Mouse (Mus musculus) midbrain, embryonic 14.5 days (tissue): ENCODE measurements around the gene Map3k14. TPM values are rescaled to one million over a fixed set of nuclear protein-coding genes. Genes with fewer than 3 reads are reported as not detected.

Experiments
- ATAC-seq: fragments of 200-750 bp; cut with Nextera tagmentation; 2 replicates; pipeline ENCODE4 v1.8.0; 2017; ENCODE audit warnings: moderate number of reproducible peaks, moderate library complexity; ENCODE audit not compliant: low FRiP score, low TSS enrichment
- DNase-seq: peaks from one replicate; pipeline ENCODE4 v3.0.0-alpha.2; 2015
- H3K27ac ChIP-seq: fragments of 300-500 bp; sonication (generic); replicated peaks from 2 replicates; pipeline ENCODE4 v1.5.1; 2014; ENCODE audit warnings: mild to moderate bottlenecking, low read depth, low read length, moderate library complexity
- H3K27me3 ChIP-seq: fragments of 300-500 bp; sonication (generic); 2 replicates; pipeline ENCODE4 v1.6.1; 2014; ENCODE audit warnings: low read length, control low read depth, mixed read lengths; ENCODE audit not compliant: control insufficient read depth, insufficient read depth
- H3K36me3 ChIP-seq: fragments of 300-500 bp; sonication (generic); 2 replicates; pipeline ENCODE4 v1.6.1; 2014; ENCODE audit warnings: low read length, control low read depth; ENCODE audit not compliant: control insufficient read depth, insufficient read depth
- H3K4me1 ChIP-seq: fragments of 300-500 bp; sonication (generic); 2 replicates; pipeline ENCODE4 v1.6.1; 2014; ENCODE audit warnings: mild to moderate bottlenecking, antibody characterized with exemption, low read length, control low read depth; ENCODE audit not compliant: control insufficient read depth, insufficient read depth
- H3K4me2 ChIP-seq: fragments of 300-500 bp; sonication (generic); 2 replicates; pipeline ENCODE4 v1.6.1; 2014; ENCODE audit warnings: mild to moderate bottlenecking, low read length, moderate library complexity
- H3K4me3 ChIP-seq: fragments of 300-500 bp; sonication (generic); replicated peaks from 2 replicates; pipeline ENCODE4 v1.5.1; 2014; ENCODE audit warnings: low read depth, low read length
- H3K9ac ChIP-seq: fragments of 300-500 bp; sonication (generic); replicated peaks from 2 replicates; pipeline ENCODE4 v1.6.1; 2014; ENCODE audit warnings: mild to moderate bottlenecking, low read length, moderate library complexity
- H3K9me3 ChIP-seq: fragments of 300-500 bp; sonication (generic); 2 replicates; pipeline ENCODE4 v1.6.1; 2016; ENCODE audit warnings: low read length, control low read depth, mixed read lengths; ENCODE audit not compliant: control insufficient read depth
- WGBS: fragments of 180-500 bp; shearing (Covaris S2); extraction: QIAGEN DNeasy Blood & Tissue Kit; methylation state at CpG from one replicate; pipeline ENCODE4 v1.1.7; 2014; 5-methylcytosine and 5-hydroxymethylcytosine counted together
- polyA plus RNA-seq: library from polyadenylated mRNA; unstranded; fragments of >200 nt; fragmentation: Nextera tagmentation; extraction: Ambion mirVana; gene quantifications from 2 replicates; pipeline ENCODE4 v1.2.1, GENCODE M21; 2014

Gene Map3k14
- polyA plus RNA-seq, 1 experiment from 2014 or later = 3.4 TPM

GRCm38 (mm10) chr11:103184891-103185290 lies 82.4 kb downstream of the Map3k14 start:
- 42% methylated on average over 2 of the region's 2 CpGs for WGBS
- no peak overlapping the region for H3K9ac ChIP-seq

GRCm38 (mm10) chr11:103181911-103182310 lies 85.4 kb downstream of the Map3k14 start:
- Histone ChIP-seq H3K27ac (no peak overlapping the region), H3K9me3 (no peaks in the 10 kb centered on the region), H3K36me3 (no peaks in the 10 kb centered on the region), H3K4me1 (no peaks in the 10 kb centered on the region), H3K27me3 (no peaks in the 10 kb centered on the region), H3K4me3 (no peak overlapping the region), H3K9ac (no peak overlapping the region), H3K4me2 (no peak overlapping the region)
- 76% methylated on average over 3 of the region's 3 CpGs for WGBS
- no peak for DNase-seq
- no peak for ATAC-seq

More at GRCm38 (mm10) chr11:103184891-103185290, 82.4 kb downstream of the Map3k14 start:
- Histone ChIP-seq H3K36me3 (no peaks in the 10 kb centered on the region), H3K4me3 (no peak overlapping the region), H3K9me3 (no peaks in the 10 kb centered on the region), H3K4me2 (no peak overlapping the region), H3K4me1 (no peaks in the 10 kb centered on the region), H3K27ac (no peak overlapping the region), H3K27me3 (no peaks in the 10 kb centered on the region)
- DNase-seq (peak; percentile 80), ATAC-seq (no peak)

- ATAC-seq (no peak), DNase-seq (no peak)
- WGBS = 83% methylated on average over 9 of the region's 9 CpGs
Observed at GRCm38 (mm10) chr11:103181349-103181748, 85.9 kb downstream of the Map3k14 start.

GRCm38 (mm10) chr11:103180426-103180825 lies 86.8 kb downstream of the Map3k14 start:
- no peak overlapping the region for H3K4me2 ChIP-seq
- 75% methylated on average over 1 of the region's 1 CpGs for WGBS
- H3K9me3 ChIP-seq = no peaks in the 10 kb centered on the region
- H3K4me1 ChIP-seq = no peaks in the 10 kb centered on the region
- H3K9ac ChIP-seq = no peak overlapping the region
- no peak for DNase-seq
- H3K4me3 ChIP-seq = no peak overlapping the region
- H3K36me3 ChIP-seq = no peaks in the 10 kb centered on the region
- no peak for ATAC-seq
- no peaks in the 10 kb centered on the region for H3K27me3 ChIP-seq
- no peak overlapping the region for H3K27ac ChIP-seq

More at GRCm38 (mm10) chr11:103181349-103181748, 85.9 kb downstream of the Map3k14 start:
- Histone ChIP-seq H3K9ac (no peak overlapping the region), H3K27ac (no peak overlapping the region), H3K4me3 (no peak overlapping the region), H3K9me3 (no peaks in the 10 kb centered on the region), H3K4me2 (no peak overlapping the region), H3K36me3 (no peaks in the 10 kb centered on the region), H3K27me3 (no peaks in the 10 kb centered on the region), H3K4me1 (no peaks in the 10 kb centered on the region)

GRCm38 (mm10) chr11:103178748-103179147 lies 88.5 kb downstream of the Map3k14 start:
- Histone ChIP-seq H3K4me2 (no peak overlapping the region), H3K9ac (no peak overlapping the region), H3K4me1 (no peaks in the 10 kb centered on the region), H3K9me3 (no peaks in the 10 kb centered on the region), H3K27me3 (no peaks in the 10 kb centered on the region), H3K27ac (no peak overlapping the region), H3K36me3 (no peaks in the 10 kb centered on the region), H3K4me3 (no peak overlapping the region)
- WGBS = 86% methylated on average over 8 of the region's 8 CpGs
- DNase-seq (no peak), ATAC-seq (no peak)

GRCm38 (mm10) chr11:103177815-103178485 lies 89.3 kb downstream of the Map3k14 start:
- Histone ChIP-seq H3K9ac (no peak overlapping the region), H3K27me3 (no peaks in the 10 kb centered on the region), H3K36me3 (no peaks in the 10 kb centered on the region), H3K4me1 (no peaks in the 10 kb centered on the region), H3K4me2 (no peak overlapping the region), H3K27ac (no peak overlapping the region), H3K9me3 (no peaks in the 10 kb centered on the region), H3K4me3 (no peak overlapping the region)
- no peak for ATAC-seq
- WGBS = 84% methylated on average over 15 of the region's 15 CpGs
- no peak for DNase-seq

GRCm38 (mm10) chr11:103177216-103177615 lies 90.1 kb downstream of the Map3k14 start:
- no peak for ATAC-seq
- H3K27ac ChIP-seq = no peak overlapping the region

GRCm38 (mm10) chr11:103176510-103176909 lies 90.8 kb downstream of the Map3k14 start:
- Histone ChIP-seq H3K4me2 (no peak overlapping the region), H3K27ac (no peak overlapping the region), H3K36me3 (no peaks in the 10 kb centered on the region), H3K4me3 (no peak overlapping the region), H3K9me3 (no peaks in the 10 kb centered on the region), H3K4me1 (peaks cover 5% of the 10 kb centered on the region; the same call in 1 of the 2 replicates), H3K27me3 (peaks cover 7% of the 10 kb centered on the region), H3K9ac (no peak overlapping the region)
- ATAC-seq = no peak
- WGBS = 97% methylated on average over 1 of the region's 1 CpGs
- DNase-seq = no peak

More at GRCm38 (mm10) chr11:103177216-103177615, 90.1 kb downstream of the Map3k14 start:
- DNase-seq = no peak
- WGBS = 82% methylated on average over 5 of the region's 5 CpGs
- Histone ChIP-seq H3K4me3 (no peak overlapping the region), H3K27me3 (no peaks in the 10 kb centered on the region), H3K9ac (no peak overlapping the region), H3K4me2 (no peak overlapping the region), H3K9me3 (no peaks in the 10 kb centered on the region), H3K4me1 (no peaks in the 10 kb centered on the region), H3K36me3 (no peaks in the 10 kb centered on the region)
